Mouse (Mus musculus) stomach, postnatal 0 days (tissue): ENCODE measurements around the gene Slc16a2.
"Not testable (repeated sequence)": the region's sequence is repeated elsewhere in the genome, so short reads cannot be mapped to it uniquely, and the experiment has no call there.

ENCODE experiments used
- CTCF ChIP-seq: IDR thresholded peaks from 2 replicates; pipeline ENCODE4 v1.5.1; 2016; ENCODE audit warnings: antibody characterized with exemption, low read depth, mild to moderate bottlenecking, moderate library complexity
- EP300 ChIP-seq: optimal IDR thresholded peaks from 2 replicates; pipeline ENCODE3; 2016; ENCODE audit warnings: antibody characterized with exemption

- TF ChIP-seq EP300, CTCF: not testable (repeated sequence)
These were observed 157.3 kb downstream of the Slc16a2 start for GRCm38 (mm10) chrX:103664445-103664844.
